In the genomic region with DNA sequence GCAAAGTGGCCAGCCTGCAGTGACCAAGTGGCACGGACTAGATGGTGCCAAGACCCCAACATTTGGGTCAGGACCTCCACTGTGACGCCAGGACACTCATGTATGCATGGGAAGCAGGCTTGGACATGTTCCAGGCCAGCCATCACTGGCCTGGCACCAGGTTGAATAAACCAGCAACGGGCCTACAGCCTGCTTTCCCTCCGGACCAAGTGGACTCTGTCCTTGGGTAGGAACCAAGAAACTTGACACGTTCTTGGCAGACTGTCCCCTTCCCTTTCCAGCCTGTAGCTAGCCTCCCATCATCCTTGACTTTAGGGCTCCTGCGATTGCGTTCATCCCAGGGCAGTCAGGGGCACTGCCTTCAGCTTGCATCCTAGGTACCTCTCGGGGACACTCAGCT, we compare ENCODE assay signal across 10 mouse cellular contexts. TPM values are rescaled to one million over a fixed set of nuclear protein-coding genes. Genes with fewer than 3 reads are reported as not detected.
A peak's percentile ranks its signal among the peaks of the same experiment; 100 is the strongest.
DNase-seq lines count a peak whose midpoint lies in the region; TF ChIP-seq lines count a peak whose summit lies in the region.
"Had no signal": no experiment of that assay in that cellular context is flagged by ENCODE, and none has a peak within 500 bp of the region (broad histone marks: within the 10 kb centered on the region; RNA-seq: fewer than 3 reads in every experiment).

No protein-coding gene starts in this region.

- intact Hi-C loops in heart, adult 2 months (cut with DNase I) = no loop called here
- intact Hi-C loops in left cerebral cortex, postnatal 36 days (cut with DNase I) = no loop called here

- TF ChIP-seq CTCF in heart, adult 2 months (IDR thresholded peaks at IDR 0.05) = no peak

- 0 out of 2 replicates have a peak, but pooled peaks have one; percentile 9 for TF ChIP-seq EP300 in heart, adult 2 months (IDR thresholded peaks at IDR 0.05; ENCODE audit: insufficient read depth, low read depth, low read length)

- peaks cover 10% of the 10 kb centered on the region for H3K4me1 ChIP-seq in heart, adult 2 months (ENCODE audit: control insufficient read depth, insufficient read depth, low read length)

- H3K27ac ChIP-seq in heart, adult 2 months = peak overlapping the region; percentile 62
- H3K27ac ChIP-seq: embryonic facial prominence, embryonic 13.5 days had no signal

- no peak for TF ChIP-seq POLR2A in heart, adult 2 months (IDR thresholded peaks at IDR 0.05; ENCODE audit: insufficient read depth, low read depth, low read length)

- no peaks in the 10 kb centered on the region for H3K79me2 ChIP-seq in heart, adult 2 months (replicated peaks; ENCODE audit: control insufficient read depth, insufficient read depth, low read length)

- no peaks in the 10 kb centered on the region for H3K27me3 ChIP-seq in heart, adult 2 months (ENCODE audit: control insufficient read depth, insufficient read depth, low read length)
- H3K27me3 ChIP-seq: embryonic facial prominence, embryonic 13.5 days had no signal

- H3K36me3 ChIP-seq in heart, adult 2 months (ENCODE audit: control insufficient read depth, insufficient read depth, low read length) = no peaks in the 10 kb centered on the region
- H3K36me3 ChIP-seq: embryonic facial prominence, embryonic 13.5 days had no signal

- no peak overlapping the region for H3K4me3 ChIP-seq in heart, adult 2 months
- H3K4me3 ChIP-seq: embryonic facial prominence, embryonic 13.5 days had no signal

- DNase-seq in cerebellum, postnatal 10 days = peak; percentile 84
- no peak for DNase-seq in cerebellum, adult 9-10 months
- peak; percentile 82 for DNase-seq in 3134 (ENCODE audit: extremely low read depth, insufficient read length, low spot score)
- peak; percentile 76 to 82 for DNase-seq in heart, adult 2 months
- DNase-seq in kidney, postnatal 36 days = peak; percentile 86 to 90
- no peak for DNase-seq in right cerebral cortex, postnatal 10 days (ENCODE audit: low spot score in 2 of 2)
- no peak for DNase-seq in thymus, postnatal 14 days
- DNase-seq in left cerebral cortex, postnatal 36 days (ENCODE audit: low spot score in 2 of 2) = no peak
- DNase-seq: retina, postnatal 1 day had no signal

- no peak overlapping the region for H3K9ac ChIP-seq in heart, adult 2 months (ENCODE audit: low read depth, low read length)
- H3K9ac ChIP-seq: embryonic facial prominence, embryonic 13.5 days had no signal

- 25% methylated on average over 8 of the region's 8 CpGs for WGBS in heart, adult 2 months

RNA-seq across cellular contexts. Expression of a gene that starts 11.2 kb away (rescaled TPM):
- total RNA-seq in heart, adult 2 months (2021) = 100 to 1,000 TPM; 123 to 127 TPM
- 66.2 and 109 TPM in 2 replicates for polyA plus RNA-seq in heart, adult 2 months (2012; rRNA removed)
- 100 to 1,000 TPM; 219 to 272 TPM for total RNA-seq in left cerebral cortex, postnatal 36 days (2021)

RNA-seq across cellular contexts. Expression of a gene that starts 14.5 kb away (rescaled TPM):
- total RNA-seq in heart, adult 2 months (2021) = 10 to 100 TPM; 56.9 to 64.2 TPM
- polyA plus RNA-seq in heart, adult 2 months (2012; rRNA removed) = 54.1 and 68.3 TPM in 2 replicates
- 10 to 100 TPM; 59.1 to 69.8 TPM for total RNA-seq in left cerebral cortex, postnatal 36 days (2021)

RNA-seq across cellular contexts. Expression of a gene that starts 15.7 kb away (rescaled TPM):
- total RNA-seq in heart, adult 2 months (2021) = not detected
- polyA plus RNA-seq in heart, adult 2 months (2012; rRNA removed) = 0.06 and 0.12 TPM in 2 replicates
- total RNA-seq in left cerebral cortex, postnatal 36 days (2021) = under 1 TPM; 0.10 to 0.34 TPM

RNA-seq across cellular contexts. Expression of a gene that starts 27.4 kb away (rescaled TPM):
- 10 to 100 TPM; 39.7 to 48.4 TPM for total RNA-seq in heart, adult 2 months (2021)
- 35.5 and 44.8 TPM in 2 replicates for polyA plus RNA-seq in heart, adult 2 months (2012; rRNA removed)
- total RNA-seq in left cerebral cortex, postnatal 36 days (2021) = 10 to 100 TPM; 11.6 to 17.2 TPM

RNA-seq across cellular contexts. Expression of a gene that starts 30.8 kb away (rescaled TPM):
- not detected for total RNA-seq in heart, adult 2 months (2021)
- not detected in 2 replicates for polyA plus RNA-seq in heart, adult 2 months (2012; rRNA removed)
- not detected for total RNA-seq in left cerebral cortex, postnatal 36 days (2021)
- polyA plus RNA-seq: embryonic facial prominence, embryonic 13.5 days had no signal

Comparison
In these comparisons a context has a peak if more than half of its experiments do, and no peak if none do; other contexts are left out.
1. DNase-seq: peak in cerebellum, postnatal 10 days (2 of 2), 3134 (single experiment), heart, adult 2 months (2 of 2) and kidney, postnatal 36 days (2 of 2); none in cerebellum, adult 9-10 months (single experiment), right cerebral cortex, postnatal 10 days (0 of 2), thymus, postnatal 14 days (single experiment) and left cerebral cortex, postnatal 36 days (0 of 2).